Mouse (Mus musculus) embryonic facial prominence, embryonic 11.5 days (tissue): Measurements from ENCODE around the gene Ccdc85c. TPM values are rescaled to one million over a fixed set of nuclear protein-coding genes. Genes with fewer than 3 reads are reported as not detected.

Experiments used
- ATAC-seq: fragments of 200-750 bp; cut with Nextera tagmentation; replicated peaks from 2 replicates; pipeline ENCODE4 v1.8.0; 2017; ENCODE audit warnings: low read depth; ENCODE audit not compliant: insufficient number of reproducible peaks, low FRiP score, low TSS enrichment
- DNase-seq: peaks from one replicate; pipeline ENCODE4 v3.0.0-alpha.2; 2015; ENCODE audit warnings: low spot score
- H3K27ac ChIP-seq: fragments of 300-500 bp; sonication (generic); replicated peaks from 2 replicates; pipeline ENCODE4 v1.5.1; 2014; ENCODE audit warnings: mild to moderate bottlenecking, low read depth, low read length, control low read depth
- H3K27me3 ChIP-seq: fragments of 300-500 bp; sonication (generic); 2 replicates; pipeline ENCODE4 v1.6.1; 2014; ENCODE audit warnings: mild to moderate bottlenecking, low read length, moderate library complexity, mixed read lengths; ENCODE audit not compliant: control insufficient read depth, insufficient read depth
- H3K36me3 ChIP-seq: fragments of 300-500 bp; sonication (generic); replicated peaks from 2 replicates; pipeline ENCODE4 v1.6.1; 2014; ENCODE audit warnings: low read depth, mild to moderate bottlenecking, low read length, moderate library complexity, mixed read lengths; ENCODE audit not compliant: control insufficient read depth, insufficient read depth
- H3K4me1 ChIP-seq: fragments of 300-500 bp; sonication (generic); 2 replicates; pipeline ENCODE4 v1.6.1; 2014; ENCODE audit warnings: low read length, mixed read lengths; ENCODE audit not compliant: control insufficient read depth, insufficient read depth
- H3K4me2 ChIP-seq: fragments of 300-500 bp; sonication (generic); 2 replicates; pipeline ENCODE4 v1.6.1; 2014; ENCODE audit warnings: low read depth, mild to moderate bottlenecking, control low read depth, low read length, moderate library complexity
- H3K4me3 ChIP-seq: fragments of 300-500 bp; sonication (generic); 2 replicates; pipeline ENCODE4 v1.5.1; 2014; ENCODE audit warnings: low read depth, low read length, control low read depth
- H3K9ac ChIP-seq: fragments of 300-500 bp; sonication (generic); replicated peaks from 2 replicates; pipeline ENCODE4 v1.6.1; 2014; ENCODE audit warnings: mild to moderate bottlenecking, control low read depth, low read length
- H3K9me3 ChIP-seq: fragments of 300-500 bp; sonication (generic); replicated peaks from 2 replicates; pipeline ENCODE4 v1.6.1; 2016; ENCODE audit warnings: mild to moderate bottlenecking, low read length, inconsistent platforms, mixed read lengths; ENCODE audit not compliant: control insufficient read depth
- WGBS: fragments of 180-500 bp; shearing (Covaris S2); extraction: QIAGEN DNeasy Blood & Tissue Kit; methylation state at CpG from one replicate; pipeline ENCODE4 v1.1.7; 2014; 5-methylcytosine and 5-hydroxymethylcytosine counted together
- polyA plus RNA-seq: library from polyadenylated mRNA; unstranded; fragments of >200 nt; fragmentation: Nextera tagmentation; extraction: Ambion mirVana; gene quantifications from 2 replicates; pipeline ENCODE4 v1.2.1, GENCODE M21; 2014

Ccdc85c gene
- polyA plus RNA-seq, 1 experiment from 2014 or later: 9.8 TPM

DNA sequence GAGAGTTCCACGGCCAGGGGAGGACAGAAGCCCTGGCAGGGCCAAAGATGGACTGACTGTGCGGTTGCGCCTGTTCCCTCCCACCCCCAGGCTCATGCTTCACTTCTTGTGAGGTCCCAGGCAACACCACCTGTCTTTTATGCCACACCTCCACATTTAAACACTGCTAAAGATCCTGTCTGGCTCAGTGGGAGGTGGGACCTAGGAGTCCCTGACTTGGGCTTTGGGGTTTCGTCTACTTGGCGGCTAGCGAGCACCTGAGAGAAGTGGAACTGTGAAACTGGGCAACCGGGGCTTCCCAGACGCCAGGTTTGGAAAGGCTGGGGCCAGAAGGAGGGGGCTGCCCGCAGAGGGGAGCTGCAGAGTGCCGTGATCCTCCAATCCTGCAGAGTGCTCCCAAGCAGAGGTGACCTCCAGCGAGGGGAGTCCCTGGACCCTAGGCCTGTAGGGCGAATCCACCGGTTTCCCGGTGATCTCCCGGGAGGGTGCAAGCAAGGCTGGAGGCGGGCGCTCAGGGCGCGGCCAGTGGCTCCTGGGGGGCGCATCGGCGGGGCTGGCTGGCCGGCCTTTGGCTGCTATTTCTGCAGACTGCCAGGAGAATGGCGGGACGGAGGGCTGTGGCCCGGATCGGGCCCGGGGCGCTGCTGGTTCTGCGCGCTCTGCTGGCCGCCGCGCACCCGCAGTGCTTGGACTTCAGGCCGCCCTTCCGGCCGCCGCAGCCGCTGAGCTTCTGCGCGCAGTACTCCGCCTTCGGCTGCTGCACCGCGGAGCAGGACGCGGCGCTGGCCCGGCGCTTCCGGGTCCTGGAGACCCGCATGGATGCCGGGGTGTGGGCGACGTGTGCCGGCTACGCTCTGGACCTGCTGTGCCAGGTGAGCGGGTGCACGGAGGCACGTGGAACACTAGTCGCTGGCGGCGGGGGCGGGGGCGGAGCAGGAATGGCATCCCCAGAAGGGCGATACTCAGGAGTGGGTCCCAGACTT, 30.9 kb upstream of the Ccdc85c start, which contains the start of gene Hhipl1:
TSS of gene Hhipl1 (plus strand) at position 459 of the 983 bp plus-strand sequence.
- ATAC-seq (peak; percentile 36), DNase-seq (peak; percentile 73)
- Histone ChIP-seq H3K27me3 (peaks cover 16% of the 10 kb centered on the region), H3K27ac (no peak within 1 kb of the TSS), H3K9me3 (no peaks in the 10 kb centered on the region), H3K4me3 (peak within 1 kb of the TSS; percentile 54), H3K9ac (peak within 1 kb of the TSS; percentile 72), H3K36me3 (no peaks in the 10 kb centered on the region), H3K4me2 (peak within 1 kb of the TSS; percentile 93), H3K4me1 (no peaks in the 10 kb centered on the region)
- 4% methylated on average over 59 of the region's 67 CpGs for WGBS

- Histone ChIP-seq H3K27me3 (peaks cover 16% of the 10 kb centered on the region), H3K27ac (no peak overlapping the region), H3K4me1 (no peaks in the 10 kb centered on the region), H3K4me3 (no peak overlapping the region), H3K9me3 (no peaks in the 10 kb centered on the region), H3K36me3 (no peaks in the 10 kb centered on the region), H3K4me2 (no peak overlapping the region), H3K9ac (no peak overlapping the region)
- DNase-seq (no peak), ATAC-seq (no peak)
- 72% methylated on average over 8 of the region's 8 CpGs for WGBS
Observed at GRCm38 (mm10) chr12:108305172-108305571, 29.9 kb upstream of the Ccdc85c start.

DNA sequence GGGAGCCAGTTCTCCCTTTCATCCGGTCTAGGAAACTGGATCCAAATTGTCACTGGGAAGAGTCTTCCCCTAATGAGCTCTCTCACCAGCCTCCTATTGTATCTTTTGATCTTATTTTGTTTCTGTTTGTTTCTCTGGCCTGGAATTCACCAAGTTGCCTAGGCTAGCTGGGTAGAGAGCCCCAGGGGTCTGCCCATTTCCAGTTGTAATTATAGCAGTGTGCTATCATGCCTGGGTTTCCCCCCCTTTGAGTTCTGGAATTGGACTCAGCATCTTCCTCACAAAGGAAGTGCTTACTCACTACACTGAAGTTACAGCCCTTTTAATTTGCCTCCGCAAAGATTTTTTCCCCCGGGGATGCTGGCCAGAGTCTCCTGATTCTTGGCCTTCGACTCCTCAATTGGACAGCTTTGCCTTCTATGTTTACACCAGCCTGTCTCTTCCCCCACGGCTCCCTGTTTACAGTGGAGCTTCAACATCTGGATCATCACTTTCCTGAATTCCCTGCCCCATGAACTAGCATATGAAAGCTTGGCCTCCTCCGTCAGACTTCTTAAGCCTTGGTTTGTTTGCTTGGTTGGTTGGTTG, 28.6 kb upstream of the Ccdc85c start:
- no peak overlapping the region for H3K4me3 ChIP-seq
- no peak overlapping the region for H3K27ac ChIP-seq
- no peak for DNase-seq
- no peak for ATAC-seq
- no peaks in the 10 kb centered on the region for H3K36me3 ChIP-seq
- no peaks in the 10 kb centered on the region for H3K4me1 ChIP-seq
- no peak overlapping the region for H3K4me2 ChIP-seq
- H3K9me3 ChIP-seq: no peaks in the 10 kb centered on the region
- WGBS: 37% methylated on average over 6 of the region's 6 CpGs
- peaks cover 16% of the 10 kb centered on the region for H3K27me3 ChIP-seq
- no peak overlapping the region for H3K9ac ChIP-seq

- Histone ChIP-seq H3K9ac (no peak overlapping the region), H3K27me3 (peaks cover 7% of the 10 kb centered on the region), H3K27ac (no peak overlapping the region), H3K4me2 (no peak overlapping the region), H3K4me1 (no peaks in the 10 kb centered on the region), H3K36me3 (no peaks in the 10 kb centered on the region), H3K4me3 (no peak overlapping the region), H3K9me3 (no peaks in the 10 kb centered on the region)
- 78% methylated on average over 6 of the region's 6 CpGs for WGBS
- DNase-seq (no peak), ATAC-seq (no peak)
Observed at GRCm38 (mm10) chr12:108301006-108301405, 25.8 kb upstream of the Ccdc85c start.

GRCm38 (mm10) chr12:108297033-108297432, 21.8 kb upstream of the Ccdc85c start:
- Histone ChIP-seq H3K27ac (no peak overlapping the region), H3K4me3 (no peak overlapping the region), H3K9me3 (no peaks in the 10 kb centered on the region), H3K36me3 (no peaks in the 10 kb centered on the region), H3K4me1 (no peaks in the 10 kb centered on the region), H3K4me2 (no peak overlapping the region), H3K27me3 (no peaks in the 10 kb centered on the region), H3K9ac (no peak overlapping the region)
- DNase-seq (no peak), ATAC-seq (no peak)
- 81% methylated on average over 6 of the region's 6 CpGs for WGBS

- H3K27me3 ChIP-seq: no peaks in the 10 kb centered on the region
- DNase-seq (no peak), ATAC-seq (no peak)
- 78% methylated on average over 3 of the region's 3 CpGs for WGBS
- H3K9ac ChIP-seq: no peak overlapping the region
- no peaks in the 10 kb centered on the region for H3K4me1 ChIP-seq
- no peak overlapping the region for H3K27ac ChIP-seq
- H3K4me3 ChIP-seq: no peak overlapping the region
- H3K36me3 ChIP-seq: no peaks in the 10 kb centered on the region
- no peaks in the 10 kb centered on the region for H3K9me3 ChIP-seq
- no peak overlapping the region for H3K4me2 ChIP-seq
Observed at GRCm38 (mm10) chr12:108294620-108295019, 19.4 kb upstream of the Ccdc85c start.

DNA sequence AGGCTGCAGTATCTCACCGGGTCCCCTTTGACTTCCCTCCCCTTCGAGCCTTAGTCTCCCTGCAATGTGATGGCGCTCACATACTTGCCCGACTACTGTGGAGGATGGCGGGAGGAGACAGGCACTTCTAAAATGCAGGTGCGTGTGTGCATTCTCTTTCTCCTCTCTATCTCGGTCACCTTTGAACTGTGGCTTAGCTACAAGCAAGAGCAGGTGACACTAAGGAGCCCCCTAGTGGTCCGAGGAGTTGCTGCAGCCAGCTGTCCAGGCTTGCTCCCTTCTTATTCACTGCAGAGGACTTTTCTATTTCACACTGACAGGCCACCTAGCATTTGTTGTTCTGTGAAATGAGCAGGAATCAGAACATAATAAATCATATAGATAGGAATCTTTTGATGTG, 17.7 kb upstream of the Ccdc85c start:
- no peaks in the 10 kb centered on the region for H3K9me3 ChIP-seq
- H3K27me3 ChIP-seq: no peaks in the 10 kb centered on the region
- no peak overlapping the region for H3K4me3 ChIP-seq
- 0 out of 2 replicates have a peak overlapping the region, but pooled peaks have one; percentile 14 for H3K4me2 ChIP-seq
- no peaks in the 10 kb centered on the region for H3K4me1 ChIP-seq
- H3K36me3 ChIP-seq: no peaks in the 10 kb centered on the region
- DNase-seq: peak; percentile 86
- no peak overlapping the region for H3K27ac ChIP-seq
- H3K9ac ChIP-seq: no peak overlapping the region
- WGBS: 4% methylated on average over 8 of the region's 8 CpGs
- ATAC-seq: 0 out of 2 replicates have a peak, but pooled peaks have one; percentile 46

GRCm38 (mm10) chr12:108292419-108292818, 17.2 kb upstream of the Ccdc85c start:
- Histone ChIP-seq H3K4me1 (no peaks in the 10 kb centered on the region), H3K27me3 (no peaks in the 10 kb centered on the region), H3K27ac (no peak overlapping the region), H3K4me2 (no peak overlapping the region), H3K9me3 (no peaks in the 10 kb centered on the region), H3K9ac (no peak overlapping the region), H3K4me3 (no peak overlapping the region), H3K36me3 (no peaks in the 10 kb centered on the region)
- WGBS: 6% methylated on average over 9 of the region's 9 CpGs
- peak; percentile 66 for ATAC-seq
- peak; percentile 68 for DNase-seq
